Mouse (Mus musculus) c-Kit-positive CD71-negative TER-119-negative erythroid progenitor cells, embryonic 14.5 days (primary cell): ENCODE results near the gene Carm1.
"Not testable (repeated sequence)": the region's sequence is repeated elsewhere in the genome, so short reads cannot be mapped to it uniquely, and the experiment has no call there.

Experiments
- DNase-seq: peaks from one replicate; pipeline ENCODE4 v3.0.0-alpha.2; 2013; ENCODE audit warnings: low read depth

Carm1 gene

DNA sequence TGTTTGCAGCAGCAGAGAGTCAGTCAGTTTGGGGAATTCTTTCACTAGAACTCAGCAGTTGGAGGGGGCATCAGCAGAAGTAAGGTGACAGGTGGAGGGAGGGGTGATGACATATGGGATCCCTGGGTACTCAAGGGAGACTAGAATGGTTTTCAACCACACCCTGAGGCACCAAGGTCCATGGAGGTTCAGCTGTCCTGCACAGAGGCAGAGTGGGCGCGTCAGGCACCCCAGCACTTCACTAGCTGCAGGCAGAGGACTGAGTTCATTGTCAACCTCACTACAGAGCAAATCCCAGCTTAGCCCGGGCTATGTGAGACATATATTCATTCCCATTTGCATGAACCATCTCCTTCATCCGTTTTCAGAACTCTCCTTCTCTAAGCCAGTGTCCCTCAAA lies 9.7 kb upstream of the Carm1 start:
- DNase-seq = no peak

- DNase-seq = no peak
Observed at GRCm38 (mm10) chr9:21539981-21540753, 6.5 kb upstream of the Carm1 start.

DNA sequence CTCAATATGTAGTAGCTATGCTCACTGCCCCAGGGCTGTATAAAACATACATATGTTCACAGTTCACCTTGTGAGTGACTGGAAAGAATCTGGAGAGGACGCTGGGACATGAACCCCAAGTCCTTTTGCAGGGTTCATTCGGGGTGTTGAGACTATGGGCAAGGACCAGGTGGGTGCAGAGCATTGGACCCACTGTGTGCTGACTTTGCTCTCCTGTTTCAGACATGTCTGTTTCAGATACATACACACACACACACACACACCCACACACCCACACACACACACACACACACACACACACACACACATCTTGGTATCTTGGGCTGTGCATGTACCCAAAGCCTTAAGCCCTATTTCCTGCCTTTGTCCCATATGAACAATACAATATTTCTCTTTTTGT lies 4.7 kb upstream of the Carm1 start:
- not testable (repeated sequence) for DNase-seq

DNA sequence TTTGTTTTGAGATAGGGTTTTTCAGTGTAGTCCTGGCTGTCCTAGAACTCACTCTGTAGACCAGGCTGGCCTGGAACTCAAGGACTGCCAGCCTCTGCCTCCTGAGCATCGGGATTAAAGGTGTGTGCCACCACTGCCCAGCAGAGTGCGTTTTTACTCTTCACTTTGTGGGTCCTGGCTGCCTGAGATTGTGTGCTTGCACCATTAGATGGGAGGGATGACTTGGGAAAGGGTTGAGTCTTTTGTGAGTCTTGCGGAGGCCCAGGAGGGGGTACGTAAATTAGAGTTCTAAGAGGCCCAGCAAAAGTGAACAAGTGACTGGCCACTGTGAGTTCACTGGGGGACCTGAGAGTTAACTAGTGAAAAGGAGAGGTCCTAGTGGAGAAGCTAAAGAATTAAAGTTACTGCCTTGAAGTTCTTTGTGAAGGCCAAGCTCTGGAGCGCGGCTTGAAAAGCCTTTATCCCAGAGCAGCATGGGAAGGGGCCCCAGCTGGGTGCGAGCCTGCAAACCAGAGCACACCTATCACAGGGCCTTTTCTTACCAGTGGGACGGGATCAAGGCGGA lies 1.3 kb upstream of the Carm1 start:
- no peak for DNase-seq

GRCm38 (mm10) chr9:21545916-21546788 lies 542 bp upstream of the Carm1 start:
- peak; percentile 95 for DNase-seq

- no peak for DNase-seq
Observed at GRCm38 (mm10) chr9:21547075-21547941, 614 bp downstream of the Carm1 start.

DNA sequence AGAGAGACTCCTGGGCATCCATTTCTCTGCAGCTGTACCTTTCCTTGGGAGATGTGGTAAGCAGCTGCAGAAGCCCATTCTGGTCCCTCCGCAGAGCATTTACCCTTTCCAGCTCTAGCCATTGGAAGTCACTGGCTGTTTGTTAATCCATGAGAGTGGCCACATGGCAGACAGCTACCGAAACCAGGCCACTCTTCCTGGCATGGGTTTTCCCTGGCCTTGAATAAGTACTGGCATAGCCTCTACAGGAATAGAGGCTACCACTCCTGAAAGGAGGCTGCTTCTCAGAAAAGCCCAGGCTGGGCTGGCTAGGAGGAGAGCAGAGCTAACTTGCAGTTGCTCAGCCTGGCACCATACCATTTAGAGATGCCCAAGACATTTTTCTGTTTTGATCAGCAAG lies 4.4 kb downstream of the Carm1 start:
- no peak for DNase-seq

DNA sequence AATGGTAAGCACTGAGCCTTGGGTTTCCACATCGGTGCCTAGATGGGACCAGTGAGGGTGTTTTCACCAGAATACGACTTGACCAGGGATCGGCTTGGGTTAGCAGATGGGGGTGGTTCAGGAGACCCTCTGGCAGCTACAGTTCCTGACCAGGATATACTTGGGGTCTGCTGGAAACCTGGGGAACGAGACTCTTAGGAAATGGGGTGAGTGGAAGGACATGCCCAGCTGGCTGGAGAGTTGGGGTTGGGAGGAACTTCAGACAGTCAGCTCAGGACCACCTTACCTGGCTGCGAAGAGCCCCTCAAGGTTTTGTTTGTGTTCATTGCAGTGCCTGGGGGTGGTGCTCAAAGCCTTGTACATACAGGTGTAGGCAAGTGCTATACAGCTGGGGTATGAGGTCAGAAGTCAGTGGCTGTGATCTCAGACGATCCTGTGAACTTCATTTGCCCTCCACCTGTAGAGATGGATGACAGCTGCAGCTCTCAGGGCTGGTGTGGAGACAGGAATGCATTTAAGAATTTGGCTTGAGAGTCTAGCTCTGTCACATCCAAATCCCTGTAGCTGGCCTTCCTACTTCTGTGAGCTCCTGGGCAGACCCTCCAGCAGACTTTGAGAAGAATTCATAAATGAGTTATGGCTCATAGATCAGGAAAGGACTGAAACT lies 7.0 kb downstream of the Carm1 start:
- no peak for DNase-seq

DNA sequence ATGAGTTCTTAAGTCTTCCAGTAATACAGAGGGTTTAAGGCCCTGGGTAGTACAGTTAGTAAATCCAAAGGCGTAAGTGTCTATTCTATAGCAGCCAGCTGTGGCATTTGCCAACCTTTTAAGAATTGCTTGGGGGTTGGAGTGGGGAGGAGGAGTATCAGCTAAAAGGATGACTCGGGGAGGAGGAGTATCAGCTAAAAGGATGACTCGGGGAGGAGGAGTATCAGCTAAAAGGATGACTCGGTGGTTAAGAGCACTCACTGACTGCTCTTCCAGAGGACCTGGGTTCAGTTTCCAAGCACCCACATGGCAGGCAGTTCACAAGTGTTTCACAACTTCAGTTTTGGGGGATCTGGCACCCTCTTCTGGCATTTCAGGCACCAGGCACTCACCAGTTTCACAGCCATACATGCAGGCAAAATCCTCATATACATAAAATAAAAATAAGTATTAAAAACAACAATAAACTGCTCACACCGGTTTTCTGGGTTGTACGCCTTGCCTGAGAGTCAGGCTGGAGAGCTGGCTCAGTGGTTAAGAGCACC lies 8.6 kb downstream of the Carm1 start:
- no peak for DNase-seq

DNA sequence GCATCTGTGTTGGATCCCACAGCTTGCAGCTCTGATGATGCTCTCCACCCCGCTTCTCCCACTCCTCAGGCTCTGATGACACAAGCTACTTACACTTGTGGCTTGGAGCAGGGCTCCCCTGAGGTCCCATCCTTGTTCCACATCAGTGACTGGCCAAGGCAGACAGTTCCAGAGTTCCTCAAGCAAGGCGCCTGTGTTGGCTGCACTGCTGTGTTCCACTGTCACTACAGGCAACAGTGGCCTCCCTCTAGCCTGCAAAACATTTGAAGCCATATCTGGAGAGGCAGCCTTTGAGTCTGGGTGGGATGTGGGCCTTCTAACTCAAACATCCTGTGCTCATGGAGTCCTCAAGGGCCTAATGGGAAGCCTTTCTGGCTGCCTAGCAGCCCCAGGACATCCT lies 10.3 kb downstream of the Carm1 start:
- no peak for DNase-seq

GRCm38 (mm10) chr9:21557556-21557955 lies 10.9 kb downstream of the Carm1 start:
- no peak for DNase-seq

DNA sequence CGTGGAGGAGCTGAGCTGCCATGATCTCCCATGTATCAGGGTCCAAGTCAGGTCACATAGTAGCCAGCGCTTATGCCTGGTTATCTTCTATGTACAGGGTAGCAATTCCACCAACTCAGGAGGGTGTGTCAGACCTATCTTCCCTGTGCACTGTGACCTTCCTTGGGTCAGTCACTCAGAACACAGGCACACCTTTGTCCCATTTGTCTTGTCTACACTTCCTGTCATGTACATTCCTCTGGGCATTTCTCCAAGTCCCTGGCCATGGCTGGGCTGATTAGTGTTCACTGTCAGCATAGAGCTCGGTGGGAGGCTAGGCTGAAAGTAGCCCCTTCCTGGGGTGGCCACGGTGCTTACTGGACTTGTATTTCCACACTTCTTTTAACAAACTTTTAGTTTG lies 11.7 kb downstream of the Carm1 start:
- no peak for DNase-seq

DNA sequence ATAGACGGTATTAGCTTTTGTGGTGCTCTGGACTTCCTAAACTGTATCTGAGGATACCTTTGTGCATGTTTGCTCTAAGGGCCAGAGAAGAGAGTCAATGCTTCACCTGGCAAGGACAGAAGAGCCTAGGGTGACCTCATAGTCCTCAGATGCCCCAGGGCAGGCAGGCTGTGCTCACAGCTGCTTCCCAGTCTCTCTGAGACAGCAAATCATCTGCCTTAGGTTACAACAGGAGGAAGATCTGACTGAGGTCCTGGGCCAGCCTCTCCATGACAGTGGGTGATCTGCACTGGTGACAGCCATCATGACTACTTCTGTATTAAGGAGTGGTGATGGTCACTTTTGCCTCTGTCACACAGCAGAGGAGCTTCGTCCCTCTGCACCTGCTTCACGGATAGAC lies 12.5 kb downstream of the Carm1 start:
- no peak for DNase-seq

DNA sequence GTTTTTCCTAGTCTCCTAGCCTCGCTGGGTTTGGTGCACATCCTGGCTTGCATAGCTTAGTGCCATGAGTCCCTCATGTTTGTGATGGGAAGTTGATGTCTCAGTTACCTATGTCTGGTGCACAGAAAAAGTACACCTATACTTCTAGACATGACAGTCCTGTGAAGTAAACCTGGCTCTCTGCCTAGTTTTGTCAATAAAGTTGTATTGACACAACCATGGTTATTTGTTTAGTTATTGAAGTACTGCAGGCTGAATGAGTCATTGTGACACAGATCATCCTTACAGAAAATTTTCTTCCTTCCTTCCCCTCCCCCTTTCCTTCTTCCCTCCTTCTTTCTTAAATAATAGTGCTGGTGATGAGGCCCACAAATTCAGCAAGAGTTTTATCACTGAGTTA lies 17.7 kb downstream of the Carm1 start:
- no peak for DNase-seq

GRCm38 (mm10) chr9:21565004-21565586 lies 18.4 kb downstream of the Carm1 start:
- DNase-seq = no peak

- DNase-seq = no peak
Observed at GRCm38 (mm10) chr9:21566538-21566937, 19.8 kb downstream of the Carm1 start.

DNA sequence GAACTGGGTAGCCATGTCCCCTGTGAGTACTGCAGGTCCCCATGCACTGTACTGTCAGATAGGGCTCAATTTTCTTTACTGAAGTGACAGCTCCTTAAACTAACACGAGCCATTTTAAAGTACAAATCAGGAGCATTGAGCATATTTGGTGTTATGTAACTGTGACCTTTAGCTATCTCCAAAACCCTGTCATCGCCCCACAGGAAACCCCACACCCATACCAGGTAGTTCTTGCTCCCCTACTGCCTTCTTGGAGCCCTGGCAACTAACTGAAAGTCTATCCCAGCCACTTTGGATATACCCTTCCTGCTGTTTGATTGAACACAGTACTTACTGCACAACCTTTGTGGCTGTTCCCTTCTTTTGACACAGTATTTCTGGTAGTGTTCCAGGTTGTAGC lies 20.4 kb downstream of the Carm1 start:
- no peak for DNase-seq

DNA sequence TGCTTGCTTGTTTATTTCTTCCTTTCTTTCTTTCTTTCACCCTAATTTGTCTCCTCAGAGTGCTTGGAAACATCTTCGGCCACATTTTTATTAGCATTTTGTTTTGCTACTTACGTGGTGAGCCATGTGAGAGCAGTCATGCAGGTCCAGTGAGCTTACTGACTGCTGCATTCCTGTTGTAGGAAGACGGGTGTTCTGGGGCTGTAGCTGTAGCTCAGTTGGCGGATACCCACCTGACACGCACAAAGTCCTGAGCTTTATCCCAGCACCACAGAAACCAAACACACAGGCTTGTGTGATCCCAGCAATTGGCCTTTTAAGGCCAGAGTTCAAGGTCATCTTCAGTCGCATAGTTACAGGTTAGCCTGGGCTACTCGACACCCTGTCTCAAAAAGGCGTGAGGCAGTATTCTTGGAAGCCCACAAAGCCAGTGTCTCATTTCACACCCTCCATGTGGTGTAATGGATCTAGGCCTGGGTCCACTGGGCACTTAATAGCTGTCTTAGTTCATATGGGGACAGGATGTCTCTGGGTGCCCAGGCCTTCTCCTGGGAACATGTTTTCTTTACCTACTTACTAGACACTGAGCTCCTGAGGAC lies 22.1 kb downstream of the Carm1 start:
- DNase-seq = no peak

- DNase-seq = no peak
Observed at GRCm38 (mm10) chr9:21574012-21574801, 27.5 kb downstream of the Carm1 start.

DNA sequence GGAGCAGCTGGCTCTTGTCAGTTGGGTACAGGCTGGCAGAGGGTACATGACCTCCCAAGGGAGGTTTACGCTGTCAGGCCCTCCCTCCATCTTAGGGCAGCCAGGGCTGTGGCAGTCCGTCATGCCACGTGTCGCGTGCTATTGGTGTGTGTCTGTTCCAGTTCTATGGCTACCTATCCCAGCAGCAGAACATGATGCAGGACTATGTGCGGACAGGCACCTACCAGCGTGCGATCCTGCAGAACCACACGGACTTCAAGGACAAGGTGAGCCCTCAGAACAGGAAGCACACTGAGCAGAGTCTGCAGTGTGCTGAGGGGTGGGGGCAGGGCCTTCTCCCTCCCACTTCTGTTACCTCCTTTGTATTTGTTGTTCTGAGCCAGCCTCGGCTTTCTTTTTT lies 28.6 kb downstream of the Carm1 start:
- no peak for DNase-seq
